Mouse (Mus musculus) adrenal gland, postnatal 25 days (tissue): ENCODE measurements around the gene Kif24. TPM values are rescaled to one million over a fixed set of nuclear protein-coding genes. Genes with fewer than 3 reads are reported as not detected.

Experiments used
- DNase-seq: peaks from one replicate; pipeline ENCODE4 v3.0.0; 2021; ENCODE audit warnings: mixed read lengths
- long read RNA-seq: library from polyadenylated mRNA; stranded (forward); transcript quantifications from one replicate; pipeline ENCODE4 v2.0.0, GENCODE M21; 2021
- total RNA-seq: library from RNA; stranded (reverse); gene quantifications from 2 replicates; pipeline ENCODE4 v1.2.3, GENCODE M21; 2021

Kif24 gene
- total RNA-seq = 2.7 TPM in 2 replicates
- long read RNA-seq = 0 reads

DNA sequence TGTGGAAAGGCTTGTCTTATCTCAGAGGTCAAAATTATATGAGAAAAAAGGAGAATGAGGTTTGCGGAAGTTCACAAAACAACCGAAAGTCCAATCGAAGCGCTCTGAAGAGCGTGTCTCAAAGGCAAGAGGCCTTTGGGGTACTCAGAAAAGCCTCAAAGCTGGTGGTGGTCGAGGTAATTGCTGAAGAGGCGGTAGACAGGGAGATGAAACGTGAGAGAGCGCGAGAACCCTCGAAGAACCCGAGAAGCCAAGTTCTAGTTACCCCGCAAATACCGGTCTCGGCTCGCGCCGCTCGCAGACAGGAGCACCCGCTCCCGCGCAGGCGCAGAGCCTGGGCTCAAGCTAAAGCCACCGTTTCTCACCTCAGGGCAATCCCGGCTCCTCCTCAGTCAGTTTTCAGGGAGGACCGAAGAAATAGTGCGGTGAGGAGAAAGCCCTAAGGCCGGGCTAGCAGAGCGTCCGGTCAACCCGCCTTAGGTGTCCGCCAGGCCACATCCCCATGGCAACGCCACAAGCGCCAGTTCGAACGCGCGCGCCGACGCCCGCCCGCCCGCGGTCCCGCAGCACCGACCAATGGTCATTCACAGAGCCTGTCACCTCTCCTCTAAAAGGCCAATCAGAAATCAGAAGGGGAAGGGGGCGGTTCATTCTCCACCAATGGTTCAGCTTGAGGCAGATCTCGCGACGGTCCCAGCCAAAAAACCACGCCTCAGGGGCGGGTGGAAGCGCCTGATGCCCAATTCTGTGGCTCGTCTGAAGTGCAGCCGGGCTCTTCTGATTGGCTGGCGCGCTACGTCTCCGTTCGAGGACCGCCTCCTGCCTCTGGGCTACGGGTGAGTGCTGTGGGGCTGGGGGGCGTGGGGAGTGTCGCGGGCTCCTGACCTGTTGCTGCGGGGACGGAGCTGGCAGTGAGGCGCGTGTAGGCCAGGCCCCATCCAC is at the start of gene Kif24, which contains the start of gene Nudt2:
Gene Kif24, minus strand, starts transcription at position 543 of the 942 bp plus-strand sequence.
Gene Nudt2, plus strand, starts transcription at position 807 of the 942 bp plus-strand sequence.
- DNase-seq = peak; percentile 95

- DNase-seq = no peak
Observed at GRCm38 (mm10) chr4:41513714-41514113, 49.0 kb upstream of the Kif24 start.

GRCm38 (mm10) chr4:41513309-41513708 is 48.6 kb upstream of the Kif24 start:
- no peak for DNase-seq

- no peak for DNase-seq
Observed at GRCm38 (mm10) chr4:41507998-41508397, 43.3 kb upstream of the Kif24 start.

- no peak for DNase-seq
Observed at GRCm38 (mm10) chr4:41507326-41507924, 42.7 kb upstream of the Kif24 start.

DNA sequence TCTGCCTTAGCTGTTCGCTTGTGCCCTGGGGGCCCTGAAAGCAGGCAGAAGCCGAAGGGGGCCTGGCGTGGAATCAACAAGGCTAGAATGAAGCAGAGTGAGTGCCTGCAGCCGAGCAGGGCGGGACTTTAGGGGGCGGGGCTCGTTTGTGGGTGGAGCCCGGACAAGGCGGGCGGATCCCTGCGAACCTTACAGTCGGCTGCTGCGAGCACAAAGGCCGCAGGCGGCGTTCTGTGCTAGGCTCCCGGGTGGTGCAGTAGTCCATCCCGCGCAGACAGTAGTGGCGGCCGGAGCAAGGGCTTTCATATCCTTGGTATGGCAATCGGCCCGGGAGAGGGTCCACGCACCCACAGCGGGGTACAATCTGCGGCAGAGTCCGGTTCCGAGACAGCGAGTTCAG is 42.2 kb upstream of the Kif24 start:
- peak; percentile 91 for DNase-seq

- peak; percentile 63 for DNase-seq
Observed at GRCm38 (mm10) chr4:41506156-41506555, 41.5 kb upstream of the Kif24 start.

DNA sequence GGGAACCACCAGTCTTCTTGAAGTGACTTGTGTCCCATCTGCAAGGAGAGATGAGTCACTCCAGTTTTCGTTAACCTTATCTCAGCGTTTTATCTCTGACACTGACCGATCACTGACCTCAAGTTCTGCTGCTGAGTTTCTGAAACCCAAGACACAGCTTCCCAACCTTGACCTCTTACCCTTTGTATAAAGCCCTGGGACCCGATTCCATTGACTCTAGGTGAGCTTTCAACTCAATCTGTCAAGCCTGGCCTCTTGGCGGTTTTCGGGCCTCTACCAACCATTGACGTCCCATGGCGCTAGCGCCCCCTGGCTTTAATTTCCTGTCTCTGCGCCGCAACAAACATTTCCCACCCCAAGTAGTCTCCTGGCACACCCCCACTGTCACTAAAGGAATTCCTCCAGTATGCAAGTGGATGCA is 40.5 kb upstream of the Kif24 start:
- DNase-seq = no peak

GRCm38 (mm10) chr4:41504325-41504724 is 39.6 kb upstream of the Kif24 start:
- DNase-seq = no peak

DNA sequence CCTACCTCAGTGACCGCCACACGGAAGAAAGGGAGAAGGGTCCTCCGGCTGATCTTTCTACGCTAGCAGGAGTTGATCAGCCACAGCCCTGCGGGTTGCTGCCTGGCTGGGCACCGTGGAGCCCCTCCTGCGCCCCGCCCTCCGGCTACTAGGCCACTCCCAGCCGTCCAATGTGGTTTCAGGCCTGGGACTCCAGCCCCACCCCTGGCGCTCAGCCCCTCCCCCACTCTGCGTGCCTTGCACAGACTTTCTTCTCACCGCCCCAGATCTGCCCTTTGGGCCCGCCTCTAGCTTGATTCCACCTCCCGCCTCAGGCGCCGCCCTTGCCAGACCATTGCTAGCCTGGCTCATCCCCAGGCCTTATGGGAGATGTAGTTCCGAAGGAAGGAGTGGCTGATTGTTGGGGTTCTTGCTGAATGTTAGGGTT is 38.3 kb upstream of the Kif24 start, which contains the start of gene AI464131:
Gene AI464131, minus strand, starts transcription at position 91 of the 427 bp plus-strand sequence.
- DNase-seq = peak; percentile 100

GRCm38 (mm10) chr4:41502171-41502940 is 37.7 kb upstream of the Kif24 start:
- DNase-seq = no peak

DNA sequence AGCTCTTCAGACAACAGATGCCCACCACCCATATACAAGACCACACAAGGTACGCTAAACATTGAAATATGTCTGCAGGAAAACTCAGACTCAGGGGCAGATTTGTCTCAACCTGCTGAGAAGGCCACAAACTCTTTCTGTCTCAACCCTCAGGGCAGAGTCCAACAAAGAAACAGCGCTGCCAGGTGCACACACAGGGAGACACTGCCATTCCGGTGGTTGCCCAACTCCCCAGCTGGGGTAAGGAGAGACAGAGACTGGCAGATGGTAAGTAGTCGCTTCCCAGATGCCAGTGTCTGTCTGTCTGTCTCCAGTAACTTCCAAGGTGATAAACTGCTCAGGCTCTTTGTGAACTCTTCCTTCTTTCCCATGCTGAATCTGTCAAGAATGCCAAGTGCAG is 36.1 kb upstream of the Kif24 start:
- DNase-seq = no peak

- no peak for DNase-seq
Observed at GRCm38 (mm10) chr4:41499619-41500018, 34.9 kb upstream of the Kif24 start.

GRCm38 (mm10) chr4:41498921-41499391 is 34.3 kb upstream of the Kif24 start:
- no peak for DNase-seq

- DNase-seq = no peak
Observed at GRCm38 (mm10) chr4:41497995-41498845, 33.5 kb upstream of the Kif24 start.

GRCm38 (mm10) chr4:41497579-41497978 is 32.9 kb upstream of the Kif24 start:
- no peak for DNase-seq

- no peak for DNase-seq
Observed at GRCm38 (mm10) chr4:41497046-41497445, 32.4 kb upstream of the Kif24 start.

DNA sequence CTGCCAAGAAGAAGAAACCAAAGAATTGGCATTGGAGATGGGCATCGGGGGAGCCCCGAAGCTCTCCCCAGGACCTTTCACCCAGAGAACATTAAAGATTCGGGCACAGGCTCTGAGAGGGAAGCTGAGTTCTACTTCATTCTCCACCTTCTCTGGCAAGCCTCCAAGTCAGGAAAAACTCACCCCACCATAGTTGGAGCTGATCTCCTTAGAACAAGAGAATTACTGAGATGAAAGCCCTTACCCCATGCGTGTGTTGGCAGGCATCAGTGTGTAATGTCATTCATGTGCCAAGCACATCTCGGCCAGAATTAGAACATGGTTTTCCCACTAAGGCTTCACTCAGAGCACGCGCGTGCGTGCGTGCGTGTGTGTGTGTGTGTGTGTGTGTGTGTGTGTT is 31.2 kb upstream of the Kif24 start:
- DNase-seq = no peak

DNA sequence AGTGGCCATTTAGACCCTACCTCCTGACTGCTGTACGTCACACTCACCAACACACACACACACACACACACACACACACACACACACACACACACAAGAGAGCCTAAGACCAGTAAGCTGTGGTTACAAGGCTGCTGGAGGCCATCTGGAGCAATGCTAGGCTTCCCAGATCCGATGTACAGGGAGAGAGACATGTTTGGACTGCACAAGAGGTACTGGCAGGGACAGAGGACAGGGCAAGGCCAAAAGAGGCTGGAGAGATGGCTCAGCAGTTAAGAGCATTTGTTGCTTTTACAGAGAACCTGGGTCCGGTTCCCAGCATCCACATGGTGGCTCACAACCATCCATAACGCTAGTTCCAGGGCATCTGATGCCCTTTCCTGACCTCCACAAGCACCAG is 30.4 kb upstream of the Kif24 start:
- DNase-seq = no peak

- DNase-seq = no peak
Observed at GRCm38 (mm10) chr4:41494378-41494777, 29.7 kb upstream of the Kif24 start.

GRCm38 (mm10) chr4:41493464-41494116 is 28.9 kb upstream of the Kif24 start:
- no peak for DNase-seq
